Mouse (Mus musculus): ENCODE results near the gene Glt1d1. TPM values are rescaled to one million over a fixed set of nuclear protein-coding genes. Genes with fewer than 3 reads are reported as not detected.

Glt1d1 gene
- polyA plus RNA-seq, 1 experiment from 2014 or later, result 0.33 TPM

DNA sequence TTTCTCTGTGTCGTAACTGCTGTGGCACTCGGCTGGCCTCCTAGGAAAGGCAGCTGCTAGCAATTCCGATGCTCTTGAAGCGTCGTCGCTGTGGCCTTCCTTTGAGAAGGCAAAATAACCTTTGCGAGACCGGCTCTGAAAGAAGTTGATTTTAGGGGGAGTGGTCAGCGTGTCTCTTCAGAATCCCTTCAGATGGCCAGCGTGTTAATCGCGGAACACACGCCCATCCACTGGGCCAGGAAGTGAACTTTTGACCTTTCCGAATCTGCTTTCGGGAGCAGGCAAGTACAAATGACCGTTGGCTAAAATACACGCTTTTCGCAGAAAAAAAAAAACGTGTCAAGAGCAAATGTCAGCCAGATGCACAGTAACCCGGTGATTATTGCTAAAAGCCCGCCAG, 59.5 kb downstream of the Glt1d1 start:
- H3K27me3 ChIP-seq (ENCODE audit: control insufficient read depth, insufficient read depth, low read length), result no peaks in the 10 kb centered on the region
- no peak overlapping the region for H3K27ac ChIP-seq (ENCODE audit: low read length)
- no peak overlapping the region for H3K4me2 ChIP-seq (replicated peaks; ENCODE audit: low read depth, low read length)
- WGBS, result 23% methylated on average over 21 of the region's 21 CpGs
- ATAC-seq (ENCODE audit: insufficient number of reproducible peaks, insufficient read depth, low FRiP score, low read depth), result no peak
- no peak overlapping the region for H3K4me3 ChIP-seq (ENCODE audit: low read depth, low read length)
- no peaks in the 10 kb centered on the region for H3K4me1 ChIP-seq (ENCODE audit: control insufficient read depth, insufficient read depth, low read length)
- H3K36me3 ChIP-seq (ENCODE audit: control insufficient read depth, insufficient read depth, low read length), result no peaks in the 10 kb centered on the region
- H3K9ac ChIP-seq (replicated peaks; ENCODE audit: low read depth, low read length), result no peak overlapping the region
- H3K9me3 ChIP-seq (ENCODE audit: control insufficient read depth, low read depth, low read length), result no peaks in the 10 kb centered on the region

GRCm38 (mm10) chr5:127695898-127696297, 63.8 kb downstream of the Glt1d1 start:
- Histone ChIP-seq H3K4me3 (ENCODE audit: low read depth, low read length) (no peak overlapping the region), H3K9ac (replicated peaks; ENCODE audit: low read depth, low read length) (no peak overlapping the region), H3K36me3 (ENCODE audit: control insufficient read depth, insufficient read depth, low read length) (no peaks in the 10 kb centered on the region), H3K27me3 (ENCODE audit: control insufficient read depth, insufficient read depth, low read length) (no peaks in the 10 kb centered on the region), H3K27ac (ENCODE audit: low read length) (no peak overlapping the region), H3K9me3 (ENCODE audit: control insufficient read depth, low read depth, low read length) (no peaks in the 10 kb centered on the region), H3K4me1 (ENCODE audit: control insufficient read depth, insufficient read depth, low read length) (no peaks in the 10 kb centered on the region), H3K4me2 (replicated peaks; ENCODE audit: low read depth, low read length) (no peak overlapping the region)
- 80% methylated on average over 4 of the region's 4 CpGs for WGBS
- no peak for ATAC-seq (ENCODE audit: insufficient number of reproducible peaks, insufficient read depth, low FRiP score, low read depth)

- H3K4me2 ChIP-seq (replicated peaks; ENCODE audit: low read depth, low read length), result no peak overlapping the region
- H3K9me3 ChIP-seq (ENCODE audit: control insufficient read depth, low read depth, low read length), result no peaks in the 10 kb centered on the region
- WGBS, result 88% methylated on average over 4 of the region's 4 CpGs
- no peaks in the 10 kb centered on the region for H3K36me3 ChIP-seq (ENCODE audit: control insufficient read depth, insufficient read depth, low read length)
- ATAC-seq (ENCODE audit: insufficient number of reproducible peaks, insufficient read depth, low FRiP score, low read depth), result no peak
- H3K27me3 ChIP-seq (ENCODE audit: control insufficient read depth, insufficient read depth, low read length), result no peaks in the 10 kb centered on the region
- no peak overlapping the region for H3K9ac ChIP-seq (replicated peaks; ENCODE audit: low read depth, low read length)
- no peaks in the 10 kb centered on the region for H3K4me1 ChIP-seq (ENCODE audit: control insufficient read depth, insufficient read depth, low read length)
- no peak overlapping the region for H3K4me3 ChIP-seq (ENCODE audit: low read depth, low read length)
- no peak overlapping the region for H3K27ac ChIP-seq (ENCODE audit: low read length)
These were observed 64.5 kb downstream of the Glt1d1 start for GRCm38 (mm10) chr5:127696602-127697001.

DNA sequence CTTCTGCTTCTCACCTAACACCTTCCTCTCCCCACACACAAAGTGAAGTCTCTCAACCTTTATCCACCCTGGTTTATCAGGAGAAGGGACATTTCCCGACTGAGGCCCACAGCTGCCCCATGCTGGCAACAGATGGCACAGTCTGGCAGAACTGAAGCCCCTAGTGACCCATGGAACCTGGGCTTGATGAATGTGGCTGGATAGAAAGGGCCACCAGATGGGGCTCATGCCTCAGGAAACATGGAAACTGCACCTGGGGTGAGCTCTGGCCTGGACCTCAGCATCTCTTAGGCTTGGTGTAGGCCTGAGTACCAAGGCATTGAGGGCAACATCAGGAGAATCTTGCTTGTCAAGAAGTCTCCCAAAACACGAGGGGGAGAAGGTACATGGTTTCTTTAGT, 66.5 kb downstream of the Glt1d1 start:
- no peaks in the 10 kb centered on the region for H3K9me3 ChIP-seq (ENCODE audit: control insufficient read depth, low read depth, low read length)
- H3K36me3 ChIP-seq (ENCODE audit: control insufficient read depth, insufficient read depth, low read length), result no peaks in the 10 kb centered on the region
- H3K9ac ChIP-seq (replicated peaks; ENCODE audit: low read depth, low read length), result no peak overlapping the region
- no peak for ATAC-seq (ENCODE audit: insufficient number of reproducible peaks, insufficient read depth, low FRiP score, low read depth)
- H3K4me1 ChIP-seq (ENCODE audit: control insufficient read depth, insufficient read depth, low read length), result no peaks in the 10 kb centered on the region
- H3K27ac ChIP-seq (ENCODE audit: low read length), result no peak overlapping the region
- 68% methylated on average over 2 of the region's 2 CpGs for WGBS
- H3K27me3 ChIP-seq (ENCODE audit: control insufficient read depth, insufficient read depth, low read length), result no peaks in the 10 kb centered on the region
- no peak overlapping the region for H3K4me3 ChIP-seq (ENCODE audit: low read depth, low read length)
- no peak overlapping the region for H3K4me2 ChIP-seq (replicated peaks; ENCODE audit: low read depth, low read length)

- Histone ChIP-seq H3K27ac (ENCODE audit: low read length) (no peak overlapping the region), H3K4me2 (replicated peaks; ENCODE audit: low read depth, low read length) (no peak overlapping the region), H3K4me3 (ENCODE audit: low read depth, low read length) (no peak overlapping the region), H3K4me1 (ENCODE audit: control insufficient read depth, insufficient read depth, low read length) (no peaks in the 10 kb centered on the region), H3K36me3 (ENCODE audit: control insufficient read depth, insufficient read depth, low read length) (no peaks in the 10 kb centered on the region), H3K9ac (replicated peaks; ENCODE audit: low read depth, low read length) (no peak overlapping the region), H3K27me3 (ENCODE audit: control insufficient read depth, insufficient read depth, low read length) (no peaks in the 10 kb centered on the region), H3K9me3 (ENCODE audit: control insufficient read depth, low read depth, low read length) (no peaks in the 10 kb centered on the region)
- ATAC-seq (ENCODE audit: insufficient number of reproducible peaks, insufficient read depth, low FRiP score, low read depth), result no peak
- WGBS, result 82% methylated on average over 5 of the region's 5 CpGs
These were observed 67.6 kb downstream of the Glt1d1 start for GRCm38 (mm10) chr5:127699679-127700078.

- Histone ChIP-seq H3K9ac (replicated peaks; ENCODE audit: low read depth, low read length) (no peak overlapping the region), H3K27me3 (ENCODE audit: control insufficient read depth, insufficient read depth, low read length) (no peaks in the 10 kb centered on the region), H3K4me3 (ENCODE audit: low read depth, low read length) (no peak overlapping the region), H3K9me3 (ENCODE audit: control insufficient read depth, low read depth, low read length) (no peaks in the 10 kb centered on the region), H3K27ac (ENCODE audit: low read length) (no peak overlapping the region), H3K36me3 (ENCODE audit: control insufficient read depth, insufficient read depth, low read length) (no peaks in the 10 kb centered on the region), H3K4me2 (replicated peaks; ENCODE audit: low read depth, low read length) (no peak overlapping the region), H3K4me1 (ENCODE audit: control insufficient read depth, insufficient read depth, low read length) (no peaks in the 10 kb centered on the region)
- WGBS, result 74% methylated on average over 6 of the region's 6 CpGs
- no peak for ATAC-seq (ENCODE audit: insufficient number of reproducible peaks, insufficient read depth, low FRiP score, low read depth)
These were observed 68.1 kb downstream of the Glt1d1 start for GRCm38 (mm10) chr5:127700156-127700555.

DNA sequence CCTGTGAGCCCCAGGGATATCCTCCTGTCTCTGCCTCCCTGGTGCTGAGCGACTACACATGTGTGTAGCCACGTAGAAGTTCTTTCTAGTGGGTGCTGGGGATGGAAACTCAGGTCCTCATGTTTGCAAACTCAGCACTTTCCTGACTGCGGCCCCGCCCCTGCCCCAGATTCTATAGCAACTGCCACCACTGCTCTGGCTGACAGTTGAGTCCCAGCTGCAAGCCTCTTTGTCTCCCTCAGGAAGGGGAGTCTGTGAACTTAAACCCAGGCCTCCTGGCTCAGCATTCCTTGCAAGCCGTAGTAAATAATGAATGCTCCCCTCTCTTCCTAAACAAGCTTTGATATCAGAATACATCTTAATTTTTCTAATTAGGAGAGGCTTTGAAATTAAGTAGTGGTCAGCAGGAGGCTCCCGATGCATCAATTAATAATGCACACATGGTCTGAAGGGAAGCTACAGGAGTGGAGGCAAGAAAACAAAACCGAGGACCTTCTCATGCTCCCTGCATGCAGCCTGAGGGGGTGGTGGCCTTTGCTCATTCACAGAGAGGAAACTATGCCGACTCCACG, 71.6 kb downstream of the Glt1d1 start:
- Histone ChIP-seq H3K27me3 (ENCODE audit: control insufficient read depth, insufficient read depth, low read length) (no peaks in the 10 kb centered on the region), H3K4me2 (replicated peaks; ENCODE audit: low read depth, low read length) (no peak overlapping the region), H3K27ac (ENCODE audit: low read length) (no peak overlapping the region), H3K9ac (replicated peaks; ENCODE audit: low read depth, low read length) (no peak overlapping the region), H3K4me1 (ENCODE audit: control insufficient read depth, insufficient read depth, low read length) (no peaks in the 10 kb centered on the region), H3K4me3 (ENCODE audit: low read depth, low read length) (no peak overlapping the region), H3K36me3 (ENCODE audit: control insufficient read depth, insufficient read depth, low read length) (no peaks in the 10 kb centered on the region), H3K9me3 (ENCODE audit: control insufficient read depth, low read depth, low read length) (no peaks in the 10 kb centered on the region)
- no peak for ATAC-seq (ENCODE audit: insufficient number of reproducible peaks, insufficient read depth, low FRiP score, low read depth)
- WGBS, result 69% methylated on average over 9 of the region's 9 CpGs

GRCm38 (mm10) chr5:127705225-127705624, 73.2 kb downstream of the Glt1d1 start:
- Histone ChIP-seq H3K4me1 (ENCODE audit: control insufficient read depth, insufficient read depth, low read length) (no peaks in the 10 kb centered on the region), H3K9ac (replicated peaks; ENCODE audit: low read depth, low read length) (no peak overlapping the region), H3K36me3 (ENCODE audit: control insufficient read depth, insufficient read depth, low read length) (no peaks in the 10 kb centered on the region), H3K4me2 (replicated peaks; ENCODE audit: low read depth, low read length) (no peak overlapping the region), H3K27ac (ENCODE audit: low read length) (no peak overlapping the region), H3K4me3 (ENCODE audit: low read depth, low read length) (no peak overlapping the region), H3K27me3 (ENCODE audit: control insufficient read depth, insufficient read depth, low read length) (no peaks in the 10 kb centered on the region), H3K9me3 (ENCODE audit: control insufficient read depth, low read depth, low read length) (no peaks in the 10 kb centered on the region)
- ATAC-seq (ENCODE audit: insufficient number of reproducible peaks, insufficient read depth, low FRiP score, low read depth), result no peak
- WGBS, result 88% methylated on average over 9 of the region's 9 CpGs

DNA sequence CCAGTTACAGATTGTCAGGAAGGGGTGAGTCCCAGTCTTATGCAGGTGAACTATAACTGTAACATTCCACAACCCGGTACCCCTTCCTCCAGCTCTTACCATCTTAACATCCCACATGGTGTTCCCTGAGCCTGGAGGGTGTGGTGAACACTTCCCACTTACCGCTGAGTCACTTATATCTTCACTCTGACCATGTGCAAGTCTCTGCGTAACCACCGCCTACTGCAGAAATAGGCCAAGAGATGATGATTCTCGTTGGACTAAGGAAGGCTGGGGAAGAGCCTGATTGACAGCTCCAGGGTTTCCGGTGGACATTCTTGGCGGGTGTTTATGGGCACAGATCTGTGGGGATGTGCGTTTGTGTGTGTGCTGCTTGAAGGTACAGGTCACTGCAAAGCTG, 73.9 kb downstream of the Glt1d1 start:
- WGBS, result 91% methylated on average over 8 of the region's 8 CpGs

More for the DNA sequence above, 73.9 kb downstream of the Glt1d1 start:
- Histone ChIP-seq H3K9me3 (ENCODE audit: control insufficient read depth, low read depth, low read length) (no peaks in the 10 kb centered on the region), H3K4me1 (ENCODE audit: control insufficient read depth, insufficient read depth, low read length) (no peaks in the 10 kb centered on the region), H3K9ac (replicated peaks; ENCODE audit: low read depth, low read length) (no peak overlapping the region), H3K27me3 (ENCODE audit: control insufficient read depth, insufficient read depth, low read length) (no peaks in the 10 kb centered on the region), H3K36me3 (ENCODE audit: control insufficient read depth, insufficient read depth, low read length) (no peaks in the 10 kb centered on the region), H3K4me2 (replicated peaks; ENCODE audit: low read depth, low read length) (no peak overlapping the region), H3K27ac (ENCODE audit: low read length) (no peak overlapping the region), H3K4me3 (ENCODE audit: low read depth, low read length) (no peak overlapping the region)
- ATAC-seq (ENCODE audit: insufficient number of reproducible peaks, insufficient read depth, low FRiP score, low read depth), result no peak
